Mouse (Mus musculus) G1E-ER4 (cell line): ENCODE measurements around the gene Ttc17. TPM values are rescaled to one million over a fixed set of nuclear protein-coding genes. Genes with fewer than 3 reads are reported as not detected.

Source experiments
- GATA1 ChIP-seq: IDR thresholded peaks from one replicate; pipeline ENCODE4 v1.8.0; 2012; ENCODE audit warnings: low read length, inconsistent platforms
- polyA plus RNA-seq: library from polyadenylated mRNA; stranded (reverse); fragments of >175 nt; gene quantifications from 2 replicates; pipeline ENCODE4 v1.2.3, GENCODE M21; 2012

The Ttc17 gene
- polyA plus RNA-seq: 2.9 and 3.1 TPM in 2 replicates

DNA sequence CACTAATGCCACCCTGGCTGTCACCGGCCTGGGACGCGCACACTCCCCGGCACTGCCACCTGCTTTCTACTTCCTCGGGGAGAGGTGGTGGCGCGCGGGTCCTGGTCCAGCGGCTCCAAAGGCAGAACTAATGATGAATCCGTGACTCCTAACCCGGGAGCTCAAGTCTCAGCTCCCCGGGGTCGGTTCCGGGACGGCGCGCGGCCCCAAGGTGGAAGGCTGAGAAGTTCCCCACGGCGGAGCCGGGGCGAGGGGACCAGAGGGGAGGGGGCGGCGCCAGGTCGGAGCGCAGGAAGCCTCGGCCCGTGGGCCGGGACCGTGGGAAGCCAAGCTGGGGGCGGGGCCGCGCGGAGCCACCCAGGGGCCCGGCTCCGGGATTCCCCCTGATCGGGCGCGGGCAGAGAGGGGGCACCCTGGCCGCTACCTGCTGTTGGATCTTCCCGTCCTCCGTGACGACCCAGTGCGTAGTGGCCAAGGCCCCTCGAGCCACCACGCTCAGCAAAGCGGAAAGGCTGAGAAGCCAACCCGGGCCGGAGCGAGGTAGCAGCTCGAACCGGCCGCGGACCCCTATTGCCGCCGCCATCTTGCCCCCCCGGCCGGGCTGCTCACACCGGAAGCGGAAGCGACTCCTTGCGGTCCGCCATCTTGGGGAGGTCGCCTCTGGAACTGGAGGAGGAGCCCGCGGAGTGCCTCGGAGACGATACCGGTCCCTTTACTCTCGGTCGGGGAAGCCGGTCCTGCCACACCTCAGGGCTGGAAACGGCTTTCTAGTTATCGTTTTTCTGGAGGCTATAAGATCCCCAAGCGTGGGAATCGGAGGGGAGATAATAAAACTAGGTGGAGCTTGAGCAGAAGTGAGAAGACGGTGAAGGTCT, at the start of gene Ttc17:
Gene Ttc17, minus strand, starts transcription at position 607 of the 875 bp plus-strand sequence.
- TF ChIP-seq GATA1: no peak

DNA sequence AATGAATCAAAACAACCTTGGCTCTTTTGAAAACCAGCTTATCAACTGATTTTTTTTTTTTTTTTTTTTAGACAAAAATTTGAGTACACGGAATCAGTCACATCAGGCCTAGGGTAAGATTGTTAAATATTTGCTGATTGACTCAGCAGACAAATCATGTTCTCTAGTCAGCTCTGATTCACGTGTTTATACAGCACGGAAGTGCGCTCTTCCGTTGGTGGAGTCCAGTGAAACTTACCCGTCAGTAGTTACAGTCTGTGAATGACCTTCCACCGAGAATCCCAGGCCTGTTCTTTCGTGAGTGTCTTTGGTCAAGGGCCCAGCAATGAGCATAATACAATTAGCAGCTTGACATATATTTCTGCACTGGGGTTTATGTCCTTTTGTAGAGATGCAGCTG, 43.2 kb upstream of the Ttc17 start:
- no peak for TF ChIP-seq GATA1

DNA sequence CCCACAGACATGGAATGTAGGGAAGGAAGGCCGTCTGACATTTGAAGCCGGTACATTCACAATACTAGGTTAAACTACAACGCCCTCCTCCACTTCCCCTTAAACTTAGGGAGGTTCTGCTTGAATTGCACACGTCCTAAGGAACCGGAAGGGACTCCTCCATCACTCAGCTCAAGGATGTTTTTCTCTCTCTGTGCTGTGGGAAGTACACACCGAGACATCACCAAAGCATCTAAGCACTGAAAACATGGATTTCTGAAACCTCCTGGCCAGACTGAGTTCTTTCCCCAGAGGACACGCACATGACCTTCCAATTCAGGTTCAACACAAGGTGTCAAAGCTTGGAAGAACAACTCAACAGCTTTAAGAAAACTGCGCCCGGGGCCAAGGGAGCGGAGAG, 30.5 kb upstream of the Ttc17 start:
- TF ChIP-seq GATA1: no peak

DNA sequence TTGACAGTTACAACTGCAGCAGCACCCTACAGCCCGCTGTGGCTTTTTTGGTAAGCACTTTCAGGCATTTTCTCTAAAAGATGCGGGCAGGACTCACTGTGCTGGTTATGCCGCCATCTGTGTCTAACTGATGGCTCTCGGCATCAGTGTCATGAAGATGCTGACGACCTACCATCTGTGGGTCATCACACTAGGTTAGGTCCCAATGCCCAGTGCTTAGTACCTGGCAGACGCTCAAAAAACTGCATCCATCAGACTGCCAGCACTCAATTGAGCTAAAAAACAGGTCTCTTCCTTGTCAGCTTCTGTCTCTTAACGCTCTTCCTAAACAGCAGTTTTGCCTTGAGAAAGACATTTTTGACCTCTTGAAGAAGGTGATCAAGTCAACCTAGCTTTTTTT, 29.0 kb upstream of the Ttc17 start:
- TF ChIP-seq GATA1: no peak

DNA sequence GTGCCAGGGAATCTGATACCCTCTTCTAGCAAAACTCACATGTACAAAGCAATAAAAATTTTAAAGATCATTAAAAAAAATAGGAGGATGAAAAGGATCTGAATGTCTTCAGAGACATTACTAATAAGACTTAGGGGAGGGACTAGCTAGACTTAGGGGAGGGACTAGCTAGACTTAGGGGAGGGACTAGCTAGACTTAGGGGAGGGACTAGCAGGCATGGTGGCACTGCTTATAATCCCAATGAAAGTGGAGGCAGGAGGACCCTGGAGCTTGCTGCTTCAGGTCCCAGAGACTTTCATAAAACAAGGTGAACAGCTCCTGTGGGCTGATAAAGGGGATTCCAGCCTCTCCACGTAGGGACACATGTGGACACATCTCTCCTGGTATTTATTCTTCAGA, 28.3 kb upstream of the Ttc17 start:
- TF ChIP-seq GATA1: no peak

DNA sequence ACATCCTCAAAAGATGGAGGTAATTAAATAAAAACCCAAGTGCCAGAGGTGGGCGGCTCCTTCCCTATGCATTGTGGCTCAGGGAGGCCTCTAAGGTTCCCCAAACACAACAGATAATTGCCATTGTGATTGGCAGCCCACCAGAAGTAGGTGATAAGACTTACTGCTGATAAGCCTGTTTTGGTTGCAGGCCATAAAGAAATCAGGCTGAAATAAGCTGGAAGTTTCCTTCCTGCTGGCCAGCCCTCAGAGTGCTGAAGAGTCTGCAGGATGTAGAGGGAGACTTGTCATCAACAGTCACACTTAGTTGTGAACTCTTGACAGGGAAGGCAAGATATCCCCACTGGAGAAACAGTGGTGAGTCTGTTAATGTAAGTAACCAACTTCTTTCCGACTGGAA, 25.7 kb upstream of the Ttc17 start:
- peak; percentile 78 for TF ChIP-seq GATA1

DNA sequence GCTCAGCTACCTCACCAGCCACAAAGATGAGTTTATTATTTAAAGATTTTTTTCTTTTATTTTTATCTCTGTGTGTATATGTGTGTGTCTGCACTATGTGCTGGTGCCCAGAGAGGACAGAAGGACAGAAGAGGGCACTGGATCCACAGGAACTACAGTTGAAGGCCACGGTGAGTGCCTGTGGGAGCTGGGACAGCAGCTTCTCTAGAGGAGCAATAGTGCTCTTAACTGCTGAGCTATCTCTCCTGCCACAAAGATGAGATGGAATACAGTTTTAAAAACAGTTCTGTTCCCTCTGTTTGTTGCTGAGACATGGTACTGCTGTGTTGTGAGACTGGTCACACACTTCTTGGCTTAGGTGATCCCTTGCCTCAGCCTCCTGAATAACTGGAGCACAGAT, 22.0 kb upstream of the Ttc17 start:
- TF ChIP-seq GATA1: no peak

DNA sequence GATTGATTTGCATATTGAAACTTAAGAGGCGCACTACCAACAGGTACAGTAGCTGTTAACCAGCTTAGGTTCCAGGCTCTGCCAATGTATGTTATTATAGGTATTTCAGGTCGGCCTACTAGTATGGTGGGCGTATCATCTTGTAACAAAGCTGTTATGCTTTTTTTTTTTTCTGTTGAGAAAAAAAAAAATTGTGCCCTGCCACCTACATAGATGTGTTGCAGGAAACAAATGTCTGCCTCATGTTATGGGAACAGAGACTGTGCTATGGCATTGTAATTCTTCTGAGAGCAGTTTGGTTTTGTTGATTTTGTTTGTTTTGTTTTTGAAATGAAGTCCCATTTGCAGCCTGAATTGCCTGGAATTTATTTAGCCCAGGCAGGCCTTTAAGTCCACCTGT, 952 bp upstream of the Ttc17 start:
- no peak for TF ChIP-seq GATA1

DNA sequence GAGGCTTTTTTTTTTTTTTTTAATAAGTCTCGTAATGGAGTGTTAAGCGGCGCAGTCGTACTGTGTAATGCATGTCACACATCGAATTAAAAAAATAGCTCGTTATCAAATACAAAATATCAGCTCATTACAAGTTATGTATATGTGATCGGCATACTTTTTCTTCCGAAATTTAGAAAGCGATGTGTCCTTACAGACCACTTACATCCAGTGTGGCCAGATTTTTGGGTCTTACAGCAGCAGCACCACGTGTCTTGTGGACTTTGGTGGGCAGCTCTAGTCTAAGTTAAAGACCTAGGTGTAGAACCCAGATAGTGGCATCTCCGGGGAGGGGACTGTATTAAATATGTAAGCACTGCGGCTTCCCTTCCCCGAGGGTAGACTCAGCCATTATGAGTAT, 532 bp upstream of the Ttc17 start:
- no peak for TF ChIP-seq GATA1

DNA sequence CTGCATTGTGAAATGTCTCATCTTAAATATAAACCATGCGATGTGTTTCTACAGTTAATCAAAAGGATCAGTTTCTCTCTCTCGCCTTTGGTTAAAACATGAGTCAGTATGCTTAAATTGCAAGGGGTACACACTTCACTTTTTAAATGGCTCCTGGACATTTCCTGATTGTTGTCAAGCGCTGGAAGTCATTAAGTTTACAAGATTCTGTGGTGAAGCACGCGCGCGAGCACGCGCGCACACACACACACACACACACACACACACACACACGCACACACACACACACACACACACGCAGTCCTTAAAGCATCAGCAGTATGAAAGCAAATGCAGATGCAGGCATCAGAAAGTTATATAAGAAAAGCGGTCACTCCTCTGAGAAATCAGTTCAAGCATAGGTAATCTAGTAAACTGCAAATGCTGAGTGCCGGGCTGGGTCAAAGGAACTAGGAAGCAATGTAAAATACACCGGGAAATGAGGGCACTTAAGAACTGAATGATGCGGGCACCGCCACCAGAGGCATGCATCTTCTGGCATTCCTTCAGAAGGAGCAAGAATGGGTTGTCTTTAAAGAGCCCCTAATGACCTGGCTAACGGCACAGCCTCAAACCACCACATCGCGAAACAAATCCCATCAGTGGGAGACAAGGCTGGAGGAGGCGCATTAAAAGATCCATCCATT, 949 bp downstream of the Ttc17 start:
- TF ChIP-seq GATA1: no peak

DNA sequence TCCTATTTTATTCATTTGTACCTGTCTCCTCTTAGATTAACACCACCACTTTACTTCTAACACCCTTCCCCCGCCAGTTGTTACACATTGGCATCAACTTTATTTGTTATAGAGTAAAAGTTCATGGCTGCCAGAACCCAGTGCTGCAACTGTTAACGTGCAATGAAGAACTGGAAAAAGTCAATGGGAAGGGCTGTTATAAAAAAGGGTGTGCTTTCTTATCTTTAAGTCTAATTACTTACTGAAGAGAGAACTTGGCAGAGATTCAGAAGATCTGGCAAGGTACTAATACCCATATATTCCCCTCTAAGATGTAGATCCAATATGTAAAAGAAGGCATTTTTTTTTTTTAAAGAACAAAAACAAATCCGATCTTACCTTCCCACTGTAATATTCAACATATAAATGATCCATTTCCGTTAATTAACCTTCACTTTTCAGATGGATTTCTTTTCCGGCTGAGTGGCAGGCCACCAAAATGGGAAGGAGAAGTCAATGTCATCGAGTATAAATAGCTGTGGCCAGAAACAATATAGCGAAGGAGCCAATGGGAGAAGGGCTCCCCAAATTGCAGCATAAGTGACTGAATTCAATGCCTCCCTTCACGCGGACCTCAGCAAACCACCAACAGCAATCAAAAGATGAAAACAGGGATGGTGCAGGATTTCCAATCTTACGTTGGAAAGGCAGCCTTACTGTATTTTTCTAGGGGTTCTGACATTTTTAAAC, 1.8 kb downstream of the Ttc17 start:
- TF ChIP-seq GATA1: no peak

DNA sequence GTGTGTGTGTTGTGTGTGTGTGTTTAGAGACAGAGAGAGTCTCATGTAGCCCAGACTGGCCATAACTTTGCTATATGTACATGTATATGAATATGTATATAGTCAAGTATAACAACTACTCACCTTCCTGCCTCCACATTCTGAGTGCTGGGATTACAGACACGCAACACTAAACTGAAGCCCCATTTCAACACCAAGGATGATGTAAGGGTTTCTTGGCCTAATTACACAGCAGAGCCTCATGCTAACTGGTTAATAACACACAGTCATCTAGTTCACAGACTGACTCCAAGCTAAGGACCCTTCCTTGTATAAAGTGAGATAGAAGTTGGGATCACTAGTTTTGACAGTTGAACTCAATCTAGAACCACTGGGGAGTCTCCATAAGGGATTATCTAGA, 3.9 kb downstream of the Ttc17 start:
- TF ChIP-seq GATA1: no peak

DNA sequence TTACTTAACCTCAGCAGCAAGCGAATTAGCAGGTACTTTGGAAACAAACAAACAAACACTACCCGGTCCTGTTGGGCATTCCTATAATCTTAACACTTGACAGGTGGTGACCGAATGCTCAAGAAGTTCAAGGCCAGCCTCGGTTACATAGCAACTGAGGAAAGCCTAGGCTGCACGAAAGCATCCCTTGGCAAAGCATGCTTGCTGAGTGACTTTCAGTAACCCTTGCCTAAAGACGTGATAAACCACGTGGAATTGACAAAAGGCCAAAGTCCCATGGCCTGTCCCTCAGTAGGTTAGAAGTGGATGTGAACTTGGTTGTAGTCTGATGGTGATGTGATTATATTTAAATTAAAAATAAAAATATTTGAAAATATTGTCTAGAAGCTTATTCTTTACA, 4.4 kb downstream of the Ttc17 start:
- no peak for TF ChIP-seq GATA1

DNA sequence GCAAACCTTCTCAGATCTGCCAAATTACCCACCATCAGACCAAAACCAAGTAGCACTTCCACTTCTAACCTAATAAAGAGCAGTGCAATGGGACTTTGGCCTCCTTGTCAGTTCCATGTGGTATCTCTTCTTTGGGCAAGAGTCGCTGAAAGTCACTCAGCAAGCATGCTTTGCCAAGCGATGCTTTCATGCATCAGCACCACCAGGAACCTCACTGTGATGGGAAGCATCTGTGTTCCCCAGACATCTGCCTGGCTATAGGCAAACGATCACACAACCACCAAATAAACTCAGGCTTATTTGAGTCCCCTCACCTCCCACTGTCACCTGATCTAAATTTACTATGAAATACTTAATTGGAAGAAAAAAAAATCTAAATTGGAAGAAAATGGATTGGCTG, 5.5 kb downstream of the Ttc17 start:
- no peak for TF ChIP-seq GATA1

DNA sequence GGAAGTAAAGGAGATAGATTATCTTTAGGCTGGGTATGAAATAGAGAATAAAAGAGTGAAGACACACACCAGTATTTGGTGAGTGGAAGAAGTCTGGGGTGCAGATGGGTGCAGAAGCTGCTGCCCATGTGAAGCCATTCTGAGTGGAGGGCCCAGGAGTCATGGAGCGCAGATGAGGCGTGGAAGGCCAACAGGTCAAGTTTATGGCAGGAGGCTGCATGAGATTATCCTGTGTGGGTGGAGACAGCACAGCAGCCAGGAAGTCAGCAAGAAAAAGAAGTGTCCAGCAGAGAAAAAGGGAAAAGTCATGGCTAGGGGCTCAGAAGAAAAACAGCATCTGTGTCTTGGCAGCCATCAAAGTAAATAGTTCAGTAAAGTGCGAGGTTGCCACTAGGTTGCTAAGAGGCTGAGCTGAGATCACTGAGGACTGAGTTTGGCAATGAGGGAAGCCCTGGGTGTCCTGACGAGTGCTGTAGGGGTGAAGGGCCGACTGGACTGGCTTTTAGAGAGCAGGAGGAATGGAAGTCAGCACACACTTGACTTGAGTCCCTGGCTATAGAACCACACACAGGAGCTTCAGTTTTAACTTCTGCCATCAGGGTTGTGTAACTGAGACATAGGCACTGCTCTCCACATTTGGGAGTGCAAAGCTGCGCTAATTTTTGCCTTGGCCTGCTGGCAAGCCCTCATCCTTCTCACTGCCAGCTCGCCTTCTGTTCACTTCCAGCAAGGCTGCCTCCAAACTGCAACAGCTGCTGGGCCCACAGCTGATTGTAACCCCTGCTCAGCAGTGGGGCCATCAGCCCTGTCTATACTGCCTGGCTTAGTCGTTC, 8.1 kb downstream of the Ttc17 start:
- TF ChIP-seq GATA1: no peak
